Mouse (Mus musculus) retina, postnatal 7 days (tissue): ENCODE results near the gene Xiap.

ENCODE experiments used
- DNase-seq: peaks from one replicate; pipeline ENCODE4 v3.0.0-alpha.2; 2012; ENCODE audit warnings: low read depth, low spot score

Gene Xiap

GRCm38 (mm10) chrX:42087731-42088130 is 28.3 kb downstream of the Xiap start:
- no peak for DNase-seq

DNA sequence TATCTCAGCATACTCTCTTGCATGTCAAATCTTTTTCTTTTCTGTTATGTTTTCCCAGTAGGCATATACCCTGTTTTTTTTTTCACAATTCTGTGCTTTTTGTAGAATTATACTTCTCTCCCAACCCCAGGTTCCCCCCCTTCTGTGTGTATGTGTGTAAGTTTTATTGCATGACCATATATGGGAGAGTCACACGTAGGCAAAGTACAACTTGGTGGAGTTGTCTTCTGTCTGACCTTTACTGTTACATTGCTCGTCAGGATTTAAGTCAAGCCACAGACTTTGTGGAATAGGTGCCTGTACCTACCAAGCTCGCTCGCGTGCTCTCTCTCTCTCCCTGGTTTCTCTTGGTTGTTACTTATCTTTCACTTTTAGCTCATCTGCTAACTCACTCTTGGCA is 28.7 kb downstream of the Xiap start:
- DNase-seq = no peak

GRCm38 (mm10) chrX:42107137-42107536 is 47.7 kb downstream of the Xiap start:
- no peak for DNase-seq

DNA sequence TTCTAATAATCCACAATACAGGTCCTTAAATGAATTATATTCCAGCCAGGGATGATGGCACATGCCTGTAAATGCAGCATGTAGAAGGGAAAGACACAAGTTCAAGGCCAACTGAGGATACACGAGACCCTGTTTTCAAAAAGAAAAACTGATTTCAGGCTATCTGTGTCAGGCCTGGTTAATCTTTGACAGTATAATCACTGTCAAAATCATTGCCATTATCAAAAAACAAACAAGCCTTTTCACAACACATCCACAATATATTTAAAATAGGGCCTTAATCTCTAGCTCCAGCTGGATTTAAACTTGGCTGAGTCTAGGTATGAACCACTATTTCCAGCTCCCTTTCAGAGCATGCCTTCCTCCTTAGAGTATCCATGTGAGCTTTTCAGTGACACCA is 51.1 kb downstream of the Xiap start:
- DNase-seq = no peak

GRCm38 (mm10) chrX:42119442-42120048 is 60.1 kb downstream of the Xiap start:
- no peak for DNase-seq

- no peak for DNase-seq
Observed at GRCm38 (mm10) chrX:42124963-42125697, 65.7 kb downstream of the Xiap start.

- no peak for DNase-seq
Observed at GRCm38 (mm10) chrX:42139882-42140281, 80.4 kb downstream of the Xiap start.

- no peak for DNase-seq
Observed at GRCm38 (mm10) chrX:42142620-42143019, 83.1 kb downstream of the Xiap start.

DNA sequence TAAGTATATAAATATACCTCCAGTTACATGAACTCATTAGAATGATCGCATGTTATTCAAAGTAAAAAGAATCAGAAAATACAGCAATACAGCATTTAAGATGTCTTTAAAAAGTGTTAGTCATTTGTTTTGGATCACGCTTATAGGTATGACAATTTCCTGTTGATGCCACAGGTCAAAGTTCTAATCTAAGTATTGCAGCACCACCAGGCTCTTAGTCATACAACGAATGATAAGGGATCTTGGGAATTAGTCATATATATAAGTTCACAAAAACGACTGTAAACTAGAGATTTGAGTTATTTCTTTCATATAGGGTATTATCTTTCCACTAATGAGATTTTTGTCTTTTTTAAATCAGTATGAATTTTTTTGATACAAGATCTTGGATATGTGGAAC is 84.5 kb downstream of the Xiap start:
- DNase-seq = no peak

DNA sequence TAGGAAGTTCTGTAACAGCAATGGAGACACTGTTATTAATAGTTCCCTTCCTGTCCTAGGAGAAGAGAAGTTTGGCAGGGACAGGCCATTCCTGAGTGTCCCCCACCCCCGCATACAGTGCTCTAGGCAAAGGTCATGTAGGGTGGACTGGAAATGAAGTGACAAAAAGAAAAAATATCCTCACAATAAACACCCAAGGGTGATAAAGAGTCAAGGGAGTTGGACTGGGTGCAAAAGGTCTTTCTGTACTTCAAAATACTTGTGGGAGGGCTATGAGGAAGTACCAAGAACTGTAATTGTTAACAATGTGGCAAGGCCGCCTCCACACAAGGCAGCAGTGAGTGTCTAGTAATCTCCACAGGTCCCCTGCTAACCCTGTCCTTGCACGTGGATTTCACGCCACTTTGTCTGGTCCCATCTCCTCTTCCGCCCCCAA is 88.6 kb downstream of the Xiap start:
- DNase-seq = no peak

GRCm38 (mm10) chrX:42148788-42149556 is 89.5 kb downstream of the Xiap start, which contains the start of gene Stag2:
Gene Stag2, plus strand, starts transcription at chrX:42149317.
- peak; percentile 80 for DNase-seq

DNA sequence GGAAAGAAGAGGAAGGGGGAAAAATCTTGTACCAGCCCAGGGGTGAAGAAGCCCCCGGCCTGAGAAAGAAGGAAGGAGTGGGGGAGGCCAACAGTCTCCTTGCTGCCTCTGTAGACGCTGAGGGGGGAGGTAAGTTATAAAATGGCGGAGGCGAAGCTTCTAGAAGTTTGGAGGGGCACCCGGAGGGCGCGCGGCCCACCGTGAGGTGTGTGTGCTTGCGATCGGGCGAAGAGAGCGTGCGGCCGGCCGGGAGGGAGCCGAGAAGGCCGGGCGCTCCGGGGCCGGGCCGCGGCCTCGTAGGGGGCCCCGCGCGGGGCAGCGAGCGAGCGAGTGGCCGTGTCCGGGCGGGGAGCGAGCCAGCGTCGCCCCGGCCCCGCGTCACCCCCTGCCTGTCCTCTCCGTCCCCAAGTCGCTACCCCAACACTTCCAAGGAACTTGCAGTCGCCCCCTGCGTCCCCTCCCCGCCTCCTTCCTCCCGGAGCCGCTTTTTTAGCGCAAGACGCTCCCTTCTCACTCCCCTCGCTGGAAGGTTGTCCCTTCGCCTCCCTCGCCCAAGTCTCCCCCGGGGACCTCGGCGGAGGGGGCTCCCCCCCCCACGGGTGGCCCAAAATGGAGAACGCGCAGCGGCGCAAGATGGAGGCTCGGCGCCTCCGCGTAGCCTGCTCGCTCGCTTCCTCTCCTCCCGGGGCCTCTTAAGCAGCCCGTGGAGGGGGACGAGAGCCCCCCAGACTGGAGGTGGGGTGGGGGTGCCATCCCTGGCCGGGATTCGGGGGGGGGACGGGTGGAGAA is 90.3 kb downstream of the Xiap start:
- DNase-seq = peak; percentile 43

GRCm38 (mm10) chrX:42150346-42151023 is 91.0 kb downstream of the Xiap start:
- DNase-seq = peak; percentile 61

- DNase-seq = no peak
Observed at GRCm38 (mm10) chrX:42151024-42151754, 91.7 kb downstream of the Xiap start.

- DNase-seq = peak; percentile 11
Observed at GRCm38 (mm10) chrX:42151903-42152369, 92.5 kb downstream of the Xiap start.

- DNase-seq = no peak
Observed at GRCm38 (mm10) chrX:42153056-42153455, 93.6 kb downstream of the Xiap start.
